Mouse (Mus musculus) heart, adult 2 months (tissue): Measurements from ENCODE around the gene Akp3.

Experiments used
- CTCF ChIP-seq: fragments of 200-600 bp; IDR thresholded peaks from 2 replicates; pipeline ENCODE4 v1.8.1; 2022; ENCODE audit warnings: antibody characterized with exemption, mild to moderate bottlenecking, moderate library complexity
- EP300 ChIP-seq: fragments of 200-500 bp; IDR thresholded peaks from 2 replicates; pipeline ENCODE4 v1.6.1; 2011; ENCODE audit warnings: low read depth, low read length, control low read depth; ENCODE audit not compliant: insufficient read depth
- POLR2A ChIP-seq: fragments of 200-500 bp; IDR thresholded peaks from 2 replicates; pipeline ENCODE4 v1.6.1; 2011; ENCODE audit warnings: mild to moderate bottlenecking, low read depth, low read length, control low read depth; ENCODE audit not compliant: insufficient read depth

DNA sequence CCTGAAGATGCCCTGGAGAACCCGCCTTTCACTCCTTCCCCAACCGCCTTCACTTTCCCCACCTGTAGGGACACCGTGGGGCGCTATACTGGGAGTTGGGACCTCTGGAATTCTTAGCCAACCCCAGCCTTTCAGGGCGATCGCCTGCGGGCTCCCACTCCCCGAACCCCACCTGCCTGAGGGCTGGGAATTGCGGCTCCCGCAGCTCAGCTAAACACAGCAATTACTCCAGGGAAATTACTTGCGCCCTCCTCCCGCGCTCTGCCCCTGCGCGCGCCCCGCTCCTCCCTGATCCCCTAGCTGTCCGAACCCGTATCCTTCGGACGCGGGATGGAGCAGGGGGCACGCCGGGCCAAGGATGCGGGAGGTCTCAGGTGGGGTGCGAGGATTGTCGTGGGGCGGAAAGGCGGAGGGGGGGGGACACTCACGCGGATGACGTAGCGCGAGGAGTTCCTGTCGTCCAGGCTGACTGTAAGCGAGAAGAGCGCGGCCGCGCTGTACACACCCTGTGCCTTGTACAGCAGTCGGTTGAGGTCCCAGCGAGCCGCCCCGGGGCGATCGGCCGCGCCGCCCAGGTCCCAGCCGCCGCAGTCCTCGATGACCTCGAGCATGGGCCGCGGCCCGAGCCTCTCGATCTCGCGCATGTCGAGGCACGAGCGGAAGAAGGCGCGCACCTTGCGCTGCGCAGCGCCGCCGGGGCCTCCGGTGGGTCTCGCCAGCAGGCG lies 29.2 kb downstream of the Akp3 start:
- TF ChIP-seq CTCF (no peak), POLR2A (no peak), EP300 (no peak)
